Mouse (Mus musculus): ENCODE results near the gene Msi2.
A peak's percentile ranks its signal among the peaks of the same experiment; 100 is the strongest.

Msi2 gene

GRCm38 (mm10) chr11:88369898-88370297 lies 348.4 kb downstream of the Msi2 start:
- no peak for DNase-seq (ENCODE audit: low spot score in 2 of 2)

GRCm38 (mm10) chr11:88367501-88367900 lies 350.8 kb downstream of the Msi2 start:
- no peak for DNase-seq (ENCODE audit: low spot score in 2 of 2)

- no peak for DNase-seq (ENCODE audit: low spot score in 2 of 2)
Observed at GRCm38 (mm10) chr11:88365914-88366540, 352.3 kb downstream of the Msi2 start.

DNA sequence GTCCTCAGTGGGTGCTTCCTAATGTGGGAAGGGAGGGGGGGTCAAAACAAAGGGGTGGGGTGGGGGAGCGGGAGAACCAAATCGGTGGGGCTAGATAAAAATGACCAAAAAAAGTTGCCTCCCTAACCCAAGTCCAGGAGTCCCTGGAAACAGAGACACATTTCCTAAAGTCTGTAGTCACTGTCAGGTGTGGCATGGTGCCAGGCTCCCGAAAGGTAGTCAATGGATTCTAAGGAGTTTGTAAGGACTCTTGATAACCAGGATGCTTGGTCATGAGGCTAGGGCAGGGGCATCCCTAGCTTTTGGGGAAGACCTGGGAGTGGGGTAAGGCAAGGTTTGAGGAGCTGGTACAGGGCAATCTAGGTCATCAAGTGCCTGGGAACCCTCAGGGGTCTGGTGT lies 354.1 kb downstream of the Msi2 start:
- DNase-seq (ENCODE audit: low spot score in 2 of 2): no peak

DNA sequence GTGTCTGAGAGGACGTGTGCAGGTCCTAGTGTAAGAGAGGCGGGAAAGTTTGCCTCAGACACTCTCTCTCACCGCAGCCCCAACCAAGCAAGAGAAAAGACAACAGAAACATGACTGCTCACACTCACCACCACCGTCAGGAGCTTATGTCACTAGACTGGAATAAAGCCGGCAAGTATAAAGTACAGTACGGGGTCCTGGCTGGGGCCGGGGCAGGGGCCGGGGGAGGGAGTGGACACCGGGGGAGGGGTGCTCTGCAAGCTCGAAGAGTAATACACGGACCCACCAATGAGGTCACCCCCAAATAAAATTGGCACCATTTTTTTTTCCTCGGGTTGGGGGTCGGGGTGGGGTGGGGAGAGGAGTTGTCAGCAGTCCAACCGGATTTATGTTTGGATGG lies 354.8 kb downstream of the Msi2 start:
- DNase-seq (ENCODE audit: low spot score in 2 of 2): no peak

DNA sequence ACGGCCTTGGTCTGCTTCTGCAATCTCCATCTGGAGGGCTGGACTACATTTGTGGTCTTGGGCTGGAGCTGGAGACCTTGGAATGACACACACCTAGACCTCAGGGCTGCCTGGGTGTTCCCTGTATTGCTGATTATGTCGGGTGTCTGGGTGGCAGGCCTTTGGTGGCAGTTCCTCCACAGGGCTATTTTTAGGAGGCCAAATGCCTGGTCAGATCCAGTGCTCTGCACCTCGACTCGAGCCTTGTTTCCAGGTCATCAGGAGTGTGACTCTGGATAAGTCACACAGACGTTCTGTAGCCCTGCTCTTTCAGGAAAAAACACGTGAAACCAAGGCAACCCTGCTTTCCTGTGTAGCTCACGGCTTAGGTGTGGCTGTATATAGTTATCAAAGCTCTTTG lies 358.6 kb downstream of the Msi2 start:
- DNase-seq (ENCODE audit: low spot score in 2 of 2): peak in 1 of 2 experiments; percentile 21

GRCm38 (mm10) chr11:88357325-88357724 lies 361.0 kb downstream of the Msi2 start:
- no peak for DNase-seq (ENCODE audit: low spot score in 2 of 2)

- DNase-seq (ENCODE audit: low spot score in 2 of 2): peak; percentile 8 to 40
Observed at GRCm38 (mm10) chr11:88356598-88357290, 361.6 kb downstream of the Msi2 start.

DNA sequence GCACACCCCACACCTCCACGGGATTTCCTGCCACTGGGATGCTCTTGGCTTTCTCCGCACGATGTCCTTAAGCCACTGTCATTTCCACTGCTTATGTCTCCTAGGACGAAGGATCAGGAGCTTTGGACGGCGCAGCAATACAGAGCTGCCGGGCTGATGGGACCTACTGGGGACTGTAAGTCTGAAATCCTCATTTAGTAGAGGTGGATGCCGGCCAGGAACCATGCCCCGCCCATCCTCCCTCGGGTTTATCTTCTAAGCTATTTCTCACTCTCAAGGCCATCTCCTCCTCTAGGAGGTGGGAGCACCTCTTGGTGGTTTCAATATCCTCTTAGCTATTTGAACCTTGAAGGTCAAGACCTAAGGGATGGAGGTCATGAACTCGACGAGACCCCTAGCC lies 362.3 kb downstream of the Msi2 start:
- DNase-seq (ENCODE audit: low spot score in 2 of 2): peak; percentile 47 to 57

DNA sequence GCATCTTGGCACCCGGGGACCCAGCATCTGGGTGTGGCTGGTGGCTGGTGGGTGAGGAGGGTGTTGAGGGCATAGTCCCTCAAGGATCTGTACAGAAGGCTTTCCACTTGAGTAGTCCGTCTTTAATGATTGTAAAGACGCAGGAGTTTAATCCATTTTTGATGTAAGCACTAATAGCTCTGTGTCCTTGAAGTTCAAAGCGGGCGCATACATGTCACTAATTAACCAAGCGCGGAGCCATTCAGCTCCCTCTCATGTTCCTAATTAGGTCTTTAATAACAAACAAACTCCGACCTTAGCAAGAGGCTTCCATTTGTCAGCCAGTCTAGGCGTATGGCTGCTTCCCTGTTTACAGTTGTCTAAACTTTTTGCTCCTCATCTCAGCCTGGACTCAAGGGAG lies 363.5 kb downstream of the Msi2 start:
- DNase-seq (ENCODE audit: low spot score in 2 of 2): no peak

GRCm38 (mm10) chr11:88351722-88352473 lies 366.4 kb downstream of the Msi2 start:
- DNase-seq (ENCODE audit: low spot score in 2 of 2): no peak

DNA sequence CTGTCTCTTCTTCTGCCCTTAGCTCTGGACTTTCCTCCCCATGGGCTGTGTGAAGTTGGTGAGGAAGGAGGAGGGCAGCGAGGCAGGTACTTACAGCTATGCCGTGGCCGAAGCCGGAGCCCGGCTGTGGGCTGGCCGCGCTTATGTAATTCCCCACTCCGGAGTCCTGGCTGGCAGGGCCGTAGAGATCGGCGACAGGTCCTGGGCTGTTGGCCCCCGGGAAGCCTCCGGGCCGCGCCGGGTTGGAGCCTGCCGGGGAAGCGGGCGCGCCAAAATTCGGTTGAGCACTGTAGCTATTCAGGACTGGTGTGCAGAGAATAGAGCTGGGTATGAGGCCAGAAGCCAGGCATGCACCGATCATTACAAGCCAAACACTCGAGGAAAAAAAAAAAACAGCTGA lies 369.6 kb downstream of the Msi2 start:
- no peak for DNase-seq (ENCODE audit: low spot score in 2 of 2)

- DNase-seq (ENCODE audit: low spot score in 2 of 2): no peak
Observed at GRCm38 (mm10) chr11:88348056-88348455, 370.3 kb downstream of the Msi2 start.

DNA sequence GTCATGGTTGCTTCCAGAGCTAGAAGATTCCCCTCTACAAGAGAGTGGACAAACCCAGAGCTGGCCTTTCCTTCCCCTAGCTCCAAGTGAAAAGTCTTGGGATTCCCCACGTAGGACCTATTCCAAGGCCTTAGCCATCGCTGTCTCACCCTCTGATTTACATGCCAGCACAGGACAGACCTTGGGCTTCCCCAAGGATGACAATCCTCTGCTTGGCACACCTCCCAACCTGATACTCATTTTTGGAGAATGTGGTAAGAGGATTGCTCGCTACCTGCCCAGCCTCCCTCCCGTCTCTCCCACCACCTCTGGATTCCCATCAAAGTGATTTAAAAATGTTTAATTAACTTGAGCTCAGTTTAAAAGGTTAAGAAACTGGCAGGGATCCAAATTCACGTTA lies 372.2 kb downstream of the Msi2 start:
- DNase-seq (ENCODE audit: low spot score in 2 of 2): no peak

GRCm38 (mm10) chr11:88337926-88338325 lies 380.4 kb downstream of the Msi2 start:
- no peak for DNase-seq (ENCODE audit: low spot score in 2 of 2)

DNA sequence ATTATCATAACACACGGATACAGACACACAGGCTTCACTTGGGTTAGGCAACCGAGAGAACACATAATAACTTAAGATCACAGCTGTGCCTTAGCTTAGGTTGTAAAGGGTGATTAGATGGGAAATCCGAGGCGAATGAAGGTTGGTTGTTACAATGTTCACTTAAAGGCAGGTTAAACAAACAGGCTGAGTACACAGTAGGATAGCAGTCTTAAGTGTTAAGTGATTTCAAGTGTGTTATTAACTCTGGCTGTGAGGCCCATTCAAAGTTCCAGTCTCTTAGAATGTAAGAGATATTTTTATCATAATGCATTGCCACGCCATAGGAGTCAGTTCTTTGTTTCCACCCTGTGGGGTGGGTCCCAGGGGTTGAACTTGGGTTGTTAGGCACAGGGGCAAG lies 383.4 kb downstream of the Msi2 start:
- no peak for DNase-seq (ENCODE audit: low spot score in 2 of 2)

- DNase-seq (ENCODE audit: low spot score in 2 of 2): no peak
Observed at GRCm38 (mm10) chr11:88332309-88332934, 385.9 kb downstream of the Msi2 start.

GRCm38 (mm10) chr11:88331722-88332121 lies 386.6 kb downstream of the Msi2 start:
- DNase-seq (ENCODE audit: low spot score in 2 of 2): no peak

DNA sequence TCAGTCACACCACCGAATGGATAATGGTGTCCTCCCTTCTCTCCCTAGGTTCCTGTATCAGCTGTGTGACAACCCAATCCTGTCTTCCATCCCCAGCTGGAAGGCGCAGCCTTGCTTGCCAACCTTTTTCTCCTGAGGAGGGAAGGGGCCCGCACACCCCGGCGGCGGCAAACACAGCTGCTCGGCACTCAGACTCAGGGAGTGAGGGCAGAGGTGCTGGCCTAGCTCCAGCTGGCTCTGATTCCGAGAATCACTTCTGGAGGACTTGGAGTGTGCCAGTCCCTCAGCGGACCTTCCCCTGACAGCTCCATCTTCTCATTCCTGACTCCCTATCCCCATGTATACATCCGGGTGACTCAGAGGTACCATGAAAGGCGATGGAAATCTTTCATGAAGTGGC lies 387.5 kb downstream of the Msi2 start:
- DNase-seq (ENCODE audit: low spot score in 2 of 2): peak in 1 of 2 experiments; percentile 18

- no peak for DNase-seq (ENCODE audit: low spot score in 2 of 2)
Observed at GRCm38 (mm10) chr11:88328813-88329595, 389.3 kb downstream of the Msi2 start.

GRCm38 (mm10) chr11:88327016-88327415 lies 391.3 kb downstream of the Msi2 start:
- no peak for DNase-seq (ENCODE audit: low spot score in 2 of 2)

DNA sequence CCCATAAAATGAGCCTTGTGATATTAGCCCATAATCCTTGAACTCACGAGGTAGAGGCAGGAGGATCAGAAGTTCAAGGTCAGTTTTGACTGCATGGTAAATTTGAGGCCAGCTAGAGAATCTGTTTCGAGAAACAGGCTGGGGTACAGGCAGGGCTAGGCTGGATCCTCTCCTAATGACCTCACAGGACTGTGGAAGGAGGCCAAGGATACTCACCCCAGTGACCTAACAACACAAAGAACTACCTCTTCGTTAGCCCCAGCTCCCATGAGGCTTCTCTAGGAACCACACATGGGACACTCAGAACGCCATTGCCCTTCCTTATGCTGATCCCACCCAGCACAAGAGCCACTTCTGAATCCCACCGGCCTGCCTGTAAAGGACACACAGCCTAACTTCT lies 399.5 kb downstream of the Msi2 start:
- peak in 1 of 2 experiments; percentile 19 for DNase-seq (ENCODE audit: low spot score in 2 of 2)

All from heart, adult 9 months (tissue).